Mouse (Mus musculus) layer of hippocampus, adult 2 months (tissue): ENCODE data around the gene Coro1b. TPM values are rescaled to one million over a fixed set of nuclear protein-coding genes. Genes with fewer than 3 reads are reported as not detected.
"Not testable (repeated sequence)": the region's sequence is repeated elsewhere in the genome, so short reads cannot be mapped to it uniquely, and the experiment has no call there.

Source experiments
- DNase-seq, 2 experiments: peaks; one replicate each; pipeline ENCODE4 v3.0.0; 2022; ENCODE audit warnings: low spot score in 2 of 2
- H3K27ac ChIP-seq: fragments of 200-600 bp; 2 replicates; pipeline ENCODE4 v1.8.1; 2022
- H3K4me3 ChIP-seq: fragments of 200-600 bp; 2 replicates; pipeline ENCODE4 v1.8.1; 2022; ENCODE audit warnings: mild to moderate bottlenecking
- CTCF ChIP-seq: fragments of 200-600 bp; conservative IDR thresholded peaks from 2 replicates; pipeline ENCODE4 v1.8.1; 2022; ENCODE audit warnings: antibody characterized with exemption, mild to moderate bottlenecking, moderate library complexity
- total RNA-seq, 2 experiments: library from RNA; stranded (reverse); gene quantifications; 2 replicates each; pipeline ENCODE4 v1.2.3; 2021

Gene Coro1b
- total RNA-seq, 2 experiments from 2014 or later: 84.8 to 92.9 TPM

DNA sequence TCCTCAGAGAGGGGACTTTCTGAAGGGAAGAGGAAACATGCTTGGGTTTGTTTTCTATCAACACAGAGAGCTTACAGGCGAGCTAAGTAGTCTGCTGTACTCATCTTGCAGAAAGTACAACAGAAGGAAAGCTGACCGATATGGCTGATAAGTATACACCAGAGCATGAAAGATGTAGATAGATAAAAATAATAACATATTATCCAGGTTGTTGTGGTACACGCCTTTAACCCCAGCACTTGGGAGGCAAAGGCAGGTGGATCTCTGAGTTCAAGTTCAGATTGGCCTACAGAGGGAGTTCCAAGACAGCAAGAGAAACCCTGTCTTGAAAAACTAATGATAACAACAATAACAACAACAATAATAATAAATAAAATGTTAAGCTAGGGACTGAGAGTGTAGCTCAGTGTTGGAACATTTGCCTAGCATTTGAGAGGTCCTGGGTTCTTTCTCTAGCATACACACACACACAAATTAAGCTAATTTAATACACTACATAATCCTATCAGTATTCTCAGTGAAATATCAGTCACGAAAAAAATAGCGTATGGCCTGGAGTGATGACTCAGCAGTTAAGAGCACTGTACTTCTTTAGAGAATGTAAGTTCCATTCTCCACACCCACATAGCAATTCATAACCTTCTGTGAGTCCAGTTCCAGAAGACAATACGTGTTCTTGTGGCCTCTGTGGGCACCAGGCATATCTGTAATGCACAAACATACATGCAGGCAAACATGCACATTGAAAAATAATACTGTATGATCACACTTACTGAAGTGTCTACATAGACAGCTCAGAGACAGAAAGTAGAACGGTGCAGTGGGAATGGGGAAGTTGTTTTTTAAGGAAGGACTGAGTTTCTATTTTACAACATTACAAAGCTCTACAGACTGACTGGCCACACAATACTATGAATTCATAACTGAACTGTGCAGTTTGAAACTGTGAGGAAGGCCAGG is 25.7 kb upstream of the Coro1b start:
- 0 out of 2 replicates have a peak, but pooled peaks have one; percentile 18 for TF ChIP-seq CTCF
- Histone ChIP-seq H3K27ac (0 out of 2 replicates have a peak overlapping the region, but pooled peaks have one; percentile 18), H3K4me3 (no peak overlapping the region)
- no peak for DNase-seq

DNA sequence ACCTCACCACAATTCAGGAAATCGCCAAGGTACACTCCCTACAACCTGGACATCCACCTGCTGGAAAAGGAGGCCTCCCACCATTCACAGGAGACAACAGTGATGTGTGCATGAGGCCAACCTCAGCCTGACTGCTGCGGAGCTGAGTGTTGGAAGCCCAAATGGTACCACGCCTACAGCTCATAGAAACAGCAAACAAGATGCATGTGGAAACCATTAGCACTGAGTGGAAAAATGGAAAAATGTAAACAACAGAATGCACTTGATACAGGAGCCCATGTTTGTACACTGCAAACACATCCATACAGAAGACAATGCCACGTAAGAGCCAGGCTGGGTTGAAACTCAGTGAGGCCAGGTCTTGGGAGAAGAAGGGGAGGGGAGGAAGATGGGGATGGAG is 24.0 kb upstream of the Coro1b start:
- peak overlapping the region; percentile 77 for H3K27ac ChIP-seq
- TF ChIP-seq CTCF: no peak
- no peak for DNase-seq
- H3K4me3 ChIP-seq: no peak overlapping the region

DNA sequence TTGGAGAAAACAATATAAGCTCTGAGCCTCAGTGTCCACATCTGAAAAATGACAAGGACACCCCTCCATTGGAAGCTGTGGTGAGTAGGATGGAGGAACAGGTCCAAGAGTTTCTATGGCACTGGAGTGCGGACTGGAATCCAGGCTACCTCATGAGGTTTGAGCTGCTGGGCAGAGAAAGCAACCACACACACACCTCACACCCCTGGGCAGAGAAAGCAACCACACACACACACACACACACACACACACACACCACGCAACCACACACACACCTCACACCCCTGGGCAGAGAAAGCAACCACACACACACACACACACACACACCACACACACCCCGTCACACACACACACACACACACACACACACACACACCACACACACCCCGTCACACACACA is 23.2 kb upstream of the Coro1b start:
- Histone ChIP-seq H3K4me3 (peak overlapping the region; percentile 34), H3K27ac (peak overlapping the region; percentile 77)
- DNase-seq: not testable (repeated sequence)

DNA sequence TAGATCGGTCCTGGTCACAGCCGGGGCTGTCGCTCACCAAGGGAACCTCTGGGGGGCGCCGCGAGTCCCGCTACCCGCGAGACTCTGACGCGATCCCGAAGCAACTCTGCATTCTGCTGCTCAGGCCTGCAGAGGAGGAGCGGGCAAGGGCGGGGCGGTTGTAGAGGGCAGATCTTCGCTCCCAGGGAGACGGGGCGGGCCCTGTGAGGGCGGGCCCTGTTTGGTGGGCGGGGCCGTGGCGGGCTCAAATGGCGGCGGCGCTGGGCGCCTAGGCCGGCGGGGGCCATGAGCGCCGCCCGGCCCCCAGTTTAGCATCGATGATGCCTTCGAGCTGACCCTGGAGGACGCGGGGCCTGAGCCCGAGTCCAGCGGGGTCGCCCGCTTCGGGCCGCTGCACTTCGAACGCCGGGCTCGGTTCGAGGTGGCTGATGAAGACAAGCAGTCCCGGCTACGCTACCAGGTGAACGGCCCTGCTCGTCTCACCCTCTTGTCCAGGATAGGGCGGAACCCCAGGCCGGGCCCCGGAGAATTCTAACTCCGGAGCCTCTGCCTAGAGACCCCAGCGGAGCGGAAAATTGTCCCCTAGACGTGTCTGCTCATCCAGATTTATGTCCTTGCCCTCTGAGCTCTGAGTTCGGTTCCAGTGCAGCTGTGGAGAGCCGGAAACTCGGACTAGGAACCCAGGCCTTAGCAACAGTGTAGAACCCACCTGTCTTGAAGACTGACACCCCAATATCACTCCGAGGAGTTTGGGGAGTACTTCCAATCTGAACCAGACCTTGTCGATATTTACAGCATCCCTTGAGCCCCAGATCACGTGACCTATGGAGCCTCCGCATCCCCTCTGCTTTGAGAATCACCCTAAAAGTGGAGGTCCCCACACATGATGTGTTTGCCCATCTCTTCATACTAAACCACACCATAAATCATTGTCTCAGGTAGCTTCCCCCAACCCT is 22.4 kb upstream of the Coro1b start, which contains the start of gene Aip:
TSS of gene Aip (minus strand) at position 118 of the 956 bp plus-strand sequence.
- peak within 1 kb of the TSS; percentile 94 for H3K27ac ChIP-seq
- DNase-seq: peak; percentile 98 to 99
- peak; percentile 72 for TF ChIP-seq CTCF
- H3K4me3 ChIP-seq: peak within 1 kb of the TSS; percentile 98

DNA sequence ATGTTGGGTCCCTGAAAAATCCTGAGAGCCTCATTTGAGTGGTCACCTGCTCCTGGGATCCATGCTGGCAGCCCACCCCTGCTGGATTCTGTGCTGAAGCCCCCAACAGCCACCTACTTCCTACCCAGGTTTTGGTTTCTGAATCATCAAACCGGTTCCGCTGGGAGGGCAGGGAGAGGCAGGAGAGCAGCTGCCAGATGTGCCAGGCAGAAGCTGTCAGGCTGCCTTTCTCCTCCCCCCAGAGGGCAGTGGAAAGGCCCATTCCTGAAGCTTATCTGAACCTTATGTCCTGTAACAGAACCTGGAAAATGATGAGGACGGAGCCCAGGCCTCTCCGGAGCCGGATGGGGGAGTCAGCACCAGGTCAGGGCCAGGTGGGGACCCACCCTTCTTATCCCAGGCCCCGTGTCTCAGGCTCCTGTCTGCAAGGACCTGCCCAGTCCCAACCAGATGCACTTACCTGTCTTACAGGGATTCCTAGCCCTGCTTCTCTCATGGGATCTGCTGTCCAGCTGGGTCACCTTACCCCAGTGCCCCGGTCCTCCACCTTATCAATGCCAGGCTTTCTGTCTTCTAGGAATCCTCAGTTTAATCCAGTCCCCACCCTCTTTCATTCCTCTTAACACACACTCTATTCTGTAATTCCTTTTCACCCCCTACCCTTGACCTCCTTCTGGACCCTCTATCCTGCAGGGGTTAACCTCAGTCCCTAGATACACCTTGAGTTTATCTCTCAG is 21.5 kb upstream of the Coro1b start:
- H3K4me3 ChIP-seq: peak overlapping the region; percentile 98
- peak overlapping the region; percentile 94 for H3K27ac ChIP-seq
- no peak for DNase-seq
- no peak for TF ChIP-seq CTCF

DNA sequence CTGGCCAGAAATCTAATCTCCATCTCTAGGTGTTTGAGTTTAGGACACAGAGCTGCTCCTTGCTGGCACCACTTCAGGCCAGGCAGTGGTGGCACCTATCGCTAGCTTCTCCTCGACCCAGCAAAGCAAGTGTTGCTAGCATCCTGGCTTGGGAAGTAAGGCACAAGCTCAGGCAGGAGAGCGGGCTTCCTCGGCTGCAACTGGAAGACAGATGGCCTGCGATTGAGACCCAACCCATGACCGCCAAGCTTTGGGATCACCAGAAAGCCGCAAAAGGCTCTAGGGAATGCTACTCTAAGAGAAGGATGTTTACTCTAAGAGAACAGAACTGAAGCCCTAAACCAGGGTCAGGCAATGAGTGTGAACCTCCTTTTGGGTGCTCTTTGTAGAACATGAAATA is 19.0 kb upstream of the Coro1b start:
- DNase-seq: no peak
- Histone ChIP-seq H3K4me3 (no peak overlapping the region), H3K27ac (no peak overlapping the region)
- TF ChIP-seq CTCF: no peak

DNA sequence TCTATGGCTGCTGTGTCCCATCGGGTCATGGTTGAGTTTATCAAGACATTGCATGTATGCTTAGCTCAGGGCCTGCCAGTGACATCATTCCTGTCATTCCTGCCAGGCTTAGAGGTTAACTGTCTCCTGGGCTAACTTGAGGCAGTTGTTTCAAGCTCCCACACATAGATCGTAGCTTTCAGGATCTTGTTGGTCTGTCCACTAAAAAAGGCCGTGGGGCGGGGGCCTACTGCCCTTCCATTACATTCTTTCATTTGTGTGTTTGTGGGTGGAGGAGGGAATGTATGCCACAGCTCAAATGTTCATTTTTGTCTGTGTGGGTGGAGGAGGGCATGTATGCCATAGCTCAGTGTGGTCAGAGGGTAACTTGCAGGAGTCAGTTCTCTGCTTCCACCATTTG is 18.3 kb upstream of the Coro1b start:
- no peak for TF ChIP-seq CTCF
- no peak overlapping the region for H3K27ac ChIP-seq
- no peak overlapping the region for H3K4me3 ChIP-seq
- DNase-seq: no peak

DNA sequence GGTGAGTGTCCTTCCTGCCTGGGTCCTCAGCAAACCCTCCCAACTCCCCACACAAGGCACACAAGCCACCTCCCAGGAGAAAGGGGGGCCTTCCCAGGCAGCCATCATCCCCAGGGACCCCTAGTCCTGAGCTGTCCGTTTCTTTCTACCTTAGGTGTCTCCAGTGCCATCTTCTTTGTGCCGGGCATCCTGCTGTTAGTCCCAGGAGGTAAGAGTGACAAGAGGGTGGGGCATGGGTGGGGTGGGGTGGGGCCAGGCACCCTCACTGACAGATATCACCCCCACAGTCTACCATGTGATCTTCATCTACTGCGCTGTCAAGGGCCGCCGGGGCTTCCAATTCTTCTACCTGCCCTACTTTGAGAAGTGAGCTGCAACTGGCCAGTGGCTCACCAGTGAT is 17.3 kb upstream of the Coro1b start:
- Histone ChIP-seq H3K4me3 (no peak overlapping the region), H3K27ac (no peak overlapping the region)
- TF ChIP-seq CTCF: no peak
- DNase-seq: no peak

DNA sequence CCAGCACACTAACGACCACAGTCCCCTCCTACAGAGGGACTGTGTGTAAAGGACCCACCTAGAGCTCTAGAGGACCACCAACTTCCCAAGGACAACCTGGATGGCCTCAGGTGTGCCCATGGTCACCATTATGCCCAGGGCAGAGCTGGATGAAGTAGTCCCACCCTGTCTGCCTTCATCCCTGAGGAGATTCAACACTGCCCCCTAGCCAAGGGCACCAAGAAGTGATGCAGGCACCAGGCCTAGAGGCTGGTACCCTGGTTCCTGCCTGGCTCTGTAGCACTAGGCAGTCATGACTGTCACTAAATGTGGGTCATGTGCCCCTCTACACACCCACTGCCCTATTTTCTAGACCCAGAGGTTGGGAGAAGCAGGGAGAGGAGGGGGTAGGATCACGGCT is 16.7 kb upstream of the Coro1b start:
- Histone ChIP-seq H3K27ac (no peak overlapping the region), H3K4me3 (no peak overlapping the region)
- no peak for DNase-seq
- peak; percentile 40 for TF ChIP-seq CTCF

DNA sequence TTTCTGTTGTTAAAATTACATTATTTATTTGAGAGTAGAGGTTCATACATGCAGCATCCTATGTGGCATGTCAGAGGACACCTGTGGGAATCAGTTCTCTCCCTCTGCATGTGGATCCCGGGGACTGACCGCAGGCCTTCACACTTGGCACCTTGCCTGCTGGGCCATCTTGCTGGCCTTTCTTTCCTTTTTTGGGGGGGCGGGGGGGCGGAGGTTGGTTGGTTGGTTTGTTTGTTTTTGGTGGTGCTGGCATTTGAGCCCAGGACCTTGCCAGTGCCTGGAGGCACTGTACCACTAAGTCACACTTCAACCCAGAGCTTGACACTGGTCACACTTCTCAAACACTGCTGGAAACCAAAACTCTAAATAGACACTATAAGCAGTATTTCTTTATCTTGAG is 14.1 kb upstream of the Coro1b start:
- no peak for DNase-seq
- H3K4me3 ChIP-seq: no peak overlapping the region
- TF ChIP-seq CTCF: no peak
- no peak overlapping the region for H3K27ac ChIP-seq

DNA sequence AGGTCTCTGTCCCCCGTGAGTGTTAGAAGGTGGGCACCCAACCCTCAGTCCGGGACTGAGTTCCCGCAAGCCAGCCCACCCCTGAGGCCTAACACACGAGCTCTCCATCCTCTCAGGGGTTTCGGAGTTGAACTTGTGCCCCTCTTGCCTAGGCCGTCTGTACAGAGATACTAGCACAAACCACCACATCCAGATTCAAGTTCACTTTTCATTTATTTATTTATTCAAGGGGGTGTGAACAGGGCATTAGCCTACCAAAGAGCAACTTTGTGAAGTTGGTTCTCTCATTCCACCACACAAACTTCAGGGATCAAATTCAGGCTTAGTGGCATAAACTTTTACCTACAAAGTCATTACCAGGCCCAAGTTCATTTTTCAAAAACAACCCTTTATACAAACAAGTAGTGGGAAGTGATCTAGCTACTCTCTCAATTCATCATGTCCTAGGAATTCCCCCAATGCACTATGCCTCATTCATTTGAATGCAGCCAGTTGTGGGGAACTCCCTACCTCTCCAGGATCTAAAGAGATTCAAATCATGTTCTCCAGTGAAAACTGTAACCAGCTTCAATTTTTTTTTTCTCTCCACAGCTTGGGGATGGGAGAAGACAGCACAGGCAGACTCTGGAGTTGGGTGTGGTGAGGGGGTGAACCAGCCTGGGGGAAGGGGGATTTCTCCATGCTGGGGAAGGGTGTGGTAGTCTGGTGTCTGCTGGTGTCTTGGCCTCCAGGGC is 13.0 kb upstream of the Coro1b start:
- H3K27ac ChIP-seq, H3K4me3 ChIP-seq, DNase-seq: not testable (repeated sequence)

DNA sequence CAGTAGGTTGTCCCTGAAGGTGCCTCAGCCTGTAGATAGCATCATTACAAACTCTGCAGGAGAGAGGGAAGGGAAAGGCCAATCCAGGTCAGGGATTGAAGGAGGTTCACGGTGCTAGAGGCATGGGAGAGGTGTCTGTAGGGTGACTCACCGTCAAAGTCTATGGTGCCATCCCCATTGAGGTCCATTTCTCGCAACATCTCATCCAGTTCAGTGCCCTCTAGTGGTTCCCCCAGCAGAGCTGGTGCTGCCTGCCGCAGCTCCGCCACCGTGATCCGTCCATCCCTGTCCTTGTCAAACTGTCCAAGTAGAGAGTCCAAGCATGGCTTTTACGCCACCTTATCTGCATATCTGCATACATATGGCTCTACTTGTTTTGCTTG is 12.5 kb upstream of the Coro1b start:
- peak; percentile 71 for TF ChIP-seq CTCF
- H3K27ac ChIP-seq, DNase-seq, H3K4me3 ChIP-seq: not testable (repeated sequence)
